Mouse (Mus musculus): ENCODE results near the gene Nlrp4f. TPM values are rescaled to one million over a fixed set of nuclear protein-coding genes. Genes with fewer than 3 reads are reported as not detected.

Gene Nlrp4f
- not detected for total RNA-seq (2023)

DNA sequence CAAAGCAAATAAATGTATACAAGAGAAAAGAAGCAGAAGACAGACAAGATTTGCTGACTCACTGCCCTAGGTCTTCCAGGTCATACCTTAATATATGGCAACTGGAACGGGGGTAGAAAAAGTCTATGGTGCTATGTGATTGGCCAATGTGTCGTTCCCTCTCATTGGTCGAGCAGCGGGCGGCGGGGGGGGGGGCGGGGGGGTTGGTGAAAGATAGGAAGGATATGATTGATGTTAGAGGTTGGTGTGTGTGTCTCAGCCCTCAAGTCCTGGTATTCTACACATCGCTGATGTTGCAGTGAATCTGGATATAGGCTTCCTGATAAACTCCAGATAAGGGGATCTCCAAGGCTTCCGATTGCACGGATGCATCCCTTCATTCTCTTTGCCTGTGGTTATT is at the start of gene Nlrp4f:
Gene Nlrp4f (minus strand): TSS at position 101 of the 400 bp plus-strand sequence.

DNA sequence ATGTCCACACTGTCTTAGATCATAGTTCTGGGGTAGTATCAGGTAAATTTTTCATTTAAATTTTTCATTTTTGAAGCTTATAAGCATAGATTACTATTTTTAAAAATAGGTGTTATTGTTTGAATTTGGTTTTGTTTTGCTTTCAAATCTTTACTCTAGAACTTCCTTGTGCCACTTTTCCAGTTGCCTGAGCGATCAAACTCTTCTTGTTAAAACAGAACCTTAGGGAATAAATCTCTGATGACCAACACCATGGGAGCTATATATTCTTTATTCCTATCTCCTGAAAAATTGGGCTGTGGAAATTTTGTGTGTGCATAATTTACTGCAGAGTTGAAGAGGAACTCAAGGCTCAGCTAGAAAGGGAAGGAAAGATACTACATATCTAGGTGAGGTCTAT is 55.8 kb downstream of the Nlrp4f start, which contains the start of gene Olfr466:
Gene Olfr466 (plus strand): TSS at position 301 of the 400 bp plus-strand sequence.

DNA sequence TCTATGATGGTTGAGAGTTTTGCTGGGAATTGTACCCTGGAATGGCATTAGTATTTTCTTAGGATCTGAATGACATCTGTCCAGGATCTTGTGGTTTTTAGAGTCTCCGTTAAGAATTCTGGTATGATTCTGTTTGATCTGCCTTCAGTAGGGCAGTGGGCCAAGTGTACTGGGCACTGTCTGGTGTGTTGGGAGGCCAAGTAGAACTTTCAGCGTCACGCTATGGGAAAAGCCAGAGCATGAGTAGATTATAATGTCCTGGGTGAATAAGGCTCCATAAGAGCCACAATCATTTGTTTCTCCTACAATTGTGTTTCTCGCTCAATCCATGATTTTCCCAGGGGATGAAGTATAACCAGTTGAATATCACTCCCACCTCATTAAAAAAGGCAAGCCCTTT is 68.0 kb downstream of the Nlrp4f start, which contains the start of gene Olfr465-ps1:
Gene Olfr465-ps1 (plus strand): TSS at position 301 of the 400 bp plus-strand sequence.

Other genes starting within 250 kb of the Nlrp4f start
- not detected for gene Spata31d1c, start 172.9 kb downstream of the Nlrp4f start, total RNA-seq (2023)
- 1 to 10 TPM in 1 of 2 experiments, under 1 TPM in 1; 0.76 to 1.9 TPM for gene Prss47, start 153.2 kb downstream of the Nlrp4f start, total RNA-seq (2023)
- gene Mfsd14b, start 93.0 kb downstream of the Nlrp4f start, total RNA-seq (2023), result 10 to 100 TPM; 41.4 to 42.8 TPM
- not detected for gene Olfr465-ps1, start 67.9 kb downstream of the Nlrp4f start, total RNA-seq (2023)
- gene Olfr466, start 55.7 kb downstream of the Nlrp4f start, total RNA-seq (2023), result not detected
- not detected for gene Gm10775, start 53.6 kb upstream of the Nlrp4f start, total RNA-seq (2023)
- gene Zfp369, start 72.8 kb upstream of the Nlrp4f start, total RNA-seq (2023), result 10 to 100 TPM; 54.9 to 55.0 TPM